Mouse (Mus musculus): Measurements from ENCODE around the gene Fam163a. TPM values are rescaled to one million over a fixed set of nuclear protein-coding genes. Genes with fewer than 3 reads are reported as not detected.

Gene Fam163a
- polyA plus RNA-seq, 1 experiment from 2014 or later = 5.4 TPM

DNA sequence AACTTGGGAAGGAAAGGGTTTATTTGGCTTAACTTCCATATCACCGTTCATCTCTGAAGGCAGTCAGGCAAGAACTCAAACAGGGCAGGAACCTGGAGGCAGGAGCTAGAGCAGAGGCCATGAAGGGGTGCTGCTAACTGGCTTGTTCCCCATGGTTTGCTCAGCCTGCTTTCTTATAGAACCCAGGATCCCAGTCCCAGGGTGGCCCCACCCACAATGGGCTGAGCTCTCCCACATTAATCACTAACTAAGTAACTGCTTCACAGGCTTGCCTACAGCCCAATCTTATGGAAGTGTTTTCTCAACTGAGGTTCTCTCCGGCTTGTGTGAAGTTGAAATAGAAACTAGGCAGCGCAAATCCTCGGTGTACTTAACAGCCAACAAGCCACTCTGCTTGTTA, 23.9 kb upstream of the Fam163a start:
- ATAC-seq (ENCODE audit: low FRiP score) (no peak), DNase-seq (ENCODE audit: low spot score) (no peak)
- no peaks in the 10 kb centered on the region for H3K27me3 ChIP-seq (ENCODE audit: control insufficient read depth, insufficient read depth, low read length)
- no peaks in the 10 kb centered on the region for H3K36me3 ChIP-seq (ENCODE audit: control insufficient read depth, insufficient read depth, low read length)
- H3K4me2 ChIP-seq (replicated peaks; ENCODE audit: low read depth, low read length) = no peak overlapping the region
- no peak overlapping the region for H3K4me3 ChIP-seq (ENCODE audit: low read depth, low read length)
- WGBS = 91% methylated on average over 4 of the region's 4 CpGs
- H3K9me3 ChIP-seq (ENCODE audit: control insufficient read depth, low read length) = no peaks in the 10 kb centered on the region
- no peak overlapping the region for H3K9ac ChIP-seq (ENCODE audit: low read depth, low read length)
- H3K27ac ChIP-seq (ENCODE audit: low read depth, low read length) = no peak overlapping the region
- H3K4me1 ChIP-seq (replicated peaks; ENCODE audit: control insufficient read depth, insufficient read depth, low read length) = no peaks in the 10 kb centered on the region

GRCm38 (mm10) chr1:156226903-156227302, 22.1 kb upstream of the Fam163a start:
- H3K27me3 ChIP-seq (ENCODE audit: control insufficient read depth, insufficient read depth, low read length) = no peaks in the 10 kb centered on the region
- H3K36me3 ChIP-seq (ENCODE audit: control insufficient read depth, insufficient read depth, low read length) = no peaks in the 10 kb centered on the region
- DNase-seq (ENCODE audit: low spot score) (no peak), ATAC-seq (ENCODE audit: low FRiP score) (no peak)
- peaks cover 2% of the 10 kb centered on the region for H3K4me1 ChIP-seq (replicated peaks; ENCODE audit: control insufficient read depth, insufficient read depth, low read length)
- H3K9ac ChIP-seq (ENCODE audit: low read depth, low read length) = no peak overlapping the region
- H3K4me2 ChIP-seq (replicated peaks; ENCODE audit: low read depth, low read length) = no peak overlapping the region
- no peak overlapping the region for H3K27ac ChIP-seq (ENCODE audit: low read depth, low read length)
- no peak overlapping the region for H3K4me3 ChIP-seq (ENCODE audit: low read depth, low read length)
- WGBS = 77% methylated on average over 5 of the region's 5 CpGs
- H3K9me3 ChIP-seq (ENCODE audit: control insufficient read depth, low read length) = no peaks in the 10 kb centered on the region

GRCm38 (mm10) chr1:156222205-156223000, 17.6 kb upstream of the Fam163a start:
- ATAC-seq (ENCODE audit: low FRiP score) = peak; percentile 64; the same call in 1 of the 2 replicates
- H3K9me3 ChIP-seq (ENCODE audit: control insufficient read depth, low read length) = no peaks in the 10 kb centered on the region
- H3K4me3 ChIP-seq (ENCODE audit: low read depth, low read length) = no peak overlapping the region

GRCm38 (mm10) chr1:156221327-156221726, 16.5 kb upstream of the Fam163a start:
- WGBS = 18% methylated on average over 2 of the region's 2 CpGs
- Histone ChIP-seq H3K9ac (ENCODE audit: low read depth, low read length) (no peak overlapping the region), H3K36me3 (ENCODE audit: control insufficient read depth, insufficient read depth, low read length) (no peaks in the 10 kb centered on the region), H3K9me3 (ENCODE audit: control insufficient read depth, low read length) (no peaks in the 10 kb centered on the region), H3K27ac (ENCODE audit: low read depth, low read length) (no peak overlapping the region), H3K4me1 (replicated peaks; ENCODE audit: control insufficient read depth, insufficient read depth, low read length) (peaks cover 4% of the 10 kb centered on the region), H3K4me2 (replicated peaks; ENCODE audit: low read depth, low read length) (no peak overlapping the region), H3K27me3 (ENCODE audit: control insufficient read depth, insufficient read depth, low read length) (no peaks in the 10 kb centered on the region), H3K4me3 (ENCODE audit: low read depth, low read length) (no peak overlapping the region)
- ATAC-seq (ENCODE audit: low FRiP score) (0 out of 2 replicates have a peak, but pooled peaks have one; percentile 7), DNase-seq (ENCODE audit: low spot score) (no peak)

More at GRCm38 (mm10) chr1:156222205-156223000, 17.6 kb upstream of the Fam163a start:
- Histone ChIP-seq H3K27ac (ENCODE audit: low read depth, low read length) (peak overlapping the region; percentile 20; the same call in 1 of the 2 replicates), H3K4me2 (replicated peaks; ENCODE audit: low read depth, low read length) (no peak overlapping the region), H3K27me3 (ENCODE audit: control insufficient read depth, insufficient read depth, low read length) (no peaks in the 10 kb centered on the region), H3K9ac (ENCODE audit: low read depth, low read length) (no peak overlapping the region), H3K36me3 (ENCODE audit: control insufficient read depth, insufficient read depth, low read length) (no peaks in the 10 kb centered on the region), H3K4me1 (replicated peaks; ENCODE audit: control insufficient read depth, insufficient read depth, low read length) (peaks cover 3% of the 10 kb centered on the region)
- WGBS = 45% methylated on average over 13 of the region's 13 CpGs
- peak; percentile 61 for DNase-seq (ENCODE audit: low spot score)

- no peak overlapping the region for H3K4me2 ChIP-seq (replicated peaks; ENCODE audit: low read depth, low read length)
- 90% methylated on average over 2 of the region's 2 CpGs for WGBS
- H3K9me3 ChIP-seq (ENCODE audit: control insufficient read depth, low read length) = no peaks in the 10 kb centered on the region
- no peak for DNase-seq (ENCODE audit: low spot score)
- no peak overlapping the region for H3K27ac ChIP-seq (ENCODE audit: low read depth, low read length)
- H3K36me3 ChIP-seq (ENCODE audit: control insufficient read depth, insufficient read depth, low read length) = no peaks in the 10 kb centered on the region
- H3K4me3 ChIP-seq (ENCODE audit: low read depth, low read length) = no peak overlapping the region
- ATAC-seq (ENCODE audit: low FRiP score) = no peak
- no peak overlapping the region for H3K9ac ChIP-seq (ENCODE audit: low read depth, low read length)
- no peaks in the 10 kb centered on the region for H3K27me3 ChIP-seq (ENCODE audit: control insufficient read depth, insufficient read depth, low read length)
- H3K4me1 ChIP-seq (replicated peaks; ENCODE audit: control insufficient read depth, insufficient read depth, low read length) = peaks cover 4% of the 10 kb centered on the region
These were observed 13.7 kb upstream of the Fam163a start for GRCm38 (mm10) chr1:156218573-156218972.

- Histone ChIP-seq H3K27ac (ENCODE audit: low read depth, low read length) (no peak overlapping the region), H3K9me3 (ENCODE audit: control insufficient read depth, low read length) (no peaks in the 10 kb centered on the region), H3K27me3 (ENCODE audit: control insufficient read depth, insufficient read depth, low read length) (no peaks in the 10 kb centered on the region), H3K9ac (ENCODE audit: low read depth, low read length) (no peak overlapping the region), H3K4me3 (ENCODE audit: low read depth, low read length) (no peak overlapping the region), H3K4me2 (replicated peaks; ENCODE audit: low read depth, low read length) (no peak overlapping the region), H3K36me3 (ENCODE audit: control insufficient read depth, insufficient read depth, low read length) (no peaks in the 10 kb centered on the region), H3K4me1 (replicated peaks; ENCODE audit: control insufficient read depth, insufficient read depth, low read length) (peaks cover 4% of the 10 kb centered on the region)
- ATAC-seq (ENCODE audit: low FRiP score) (no peak), DNase-seq (ENCODE audit: low spot score) (no peak)
- WGBS = 85% methylated on average over 8 of the region's 8 CpGs
These were observed 13.1 kb upstream of the Fam163a start for GRCm38 (mm10) chr1:156217941-156218340.

GRCm38 (mm10) chr1:156217393-156217792, 12.6 kb upstream of the Fam163a start:
- H3K36me3 ChIP-seq (ENCODE audit: control insufficient read depth, insufficient read depth, low read length) = no peaks in the 10 kb centered on the region
- ATAC-seq (ENCODE audit: low FRiP score) (no peak), DNase-seq (ENCODE audit: low spot score) (no peak)
- H3K27ac ChIP-seq (ENCODE audit: low read depth, low read length) = no peak overlapping the region
- H3K4me2 ChIP-seq (replicated peaks; ENCODE audit: low read depth, low read length) = no peak overlapping the region
- WGBS = 59% methylated on average over 3 of the region's 3 CpGs
- H3K9me3 ChIP-seq (ENCODE audit: control insufficient read depth, low read length) = no peaks in the 10 kb centered on the region
- H3K4me1 ChIP-seq (replicated peaks; ENCODE audit: control insufficient read depth, insufficient read depth, low read length) = peaks cover 4% of the 10 kb centered on the region; the same call in 1 of the 2 replicates
- H3K27me3 ChIP-seq (ENCODE audit: control insufficient read depth, insufficient read depth, low read length) = no peaks in the 10 kb centered on the region
- H3K4me3 ChIP-seq (ENCODE audit: low read depth, low read length) = no peak overlapping the region
- H3K9ac ChIP-seq (ENCODE audit: low read depth, low read length) = no peak overlapping the region

DNA sequence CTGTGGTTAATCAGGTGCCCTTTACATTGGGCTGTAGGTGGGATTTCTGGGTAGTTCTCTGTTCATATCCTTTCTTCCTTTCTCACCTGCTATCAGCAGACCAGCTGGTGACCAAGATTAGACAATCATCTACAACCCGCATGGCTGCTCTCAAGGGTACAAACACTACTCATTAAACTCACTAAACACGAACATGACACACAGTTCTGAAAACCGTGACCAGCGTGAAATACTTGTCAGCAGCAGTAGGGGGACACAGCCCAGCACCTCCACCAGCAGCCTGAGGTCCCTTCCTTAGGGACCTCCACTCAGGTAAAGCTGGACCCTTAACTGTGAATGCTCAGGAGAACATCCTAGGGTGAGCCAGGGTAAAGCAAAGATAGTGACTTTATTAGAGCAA, 11.4 kb upstream of the Fam163a start:
- DNase-seq (ENCODE audit: low spot score) (no peak), ATAC-seq (ENCODE audit: low FRiP score) (no peak)
- Histone ChIP-seq H3K4me2 (replicated peaks; ENCODE audit: low read depth, low read length) (no peak overlapping the region), H3K9ac (ENCODE audit: low read depth, low read length) (no peak overlapping the region), H3K36me3 (ENCODE audit: control insufficient read depth, insufficient read depth, low read length) (no peaks in the 10 kb centered on the region), H3K27ac (ENCODE audit: low read depth, low read length) (no peak overlapping the region), H3K27me3 (ENCODE audit: control insufficient read depth, insufficient read depth, low read length) (no peaks in the 10 kb centered on the region), H3K4me3 (ENCODE audit: low read depth, low read length) (no peak overlapping the region), H3K9me3 (ENCODE audit: control insufficient read depth, low read length) (no peaks in the 10 kb centered on the region), H3K4me1 (replicated peaks; ENCODE audit: control insufficient read depth, insufficient read depth, low read length) (0 out of 2 replicates have a peak, but pooled peaks cover 2% of the 10 kb centered on the region)
- WGBS = 65% methylated on average over 4 of the region's 4 CpGs

- ATAC-seq (ENCODE audit: low FRiP score) (no peak), DNase-seq (ENCODE audit: low spot score) (no peak)
- WGBS = 80% methylated on average over 8 of the region's 8 CpGs
- Histone ChIP-seq H3K9me3 (ENCODE audit: control insufficient read depth, low read length) (no peaks in the 10 kb centered on the region), H3K9ac (ENCODE audit: low read depth, low read length) (no peak overlapping the region), H3K4me1 (replicated peaks; ENCODE audit: control insufficient read depth, insufficient read depth, low read length) (0 out of 2 replicates have a peak, but pooled peaks cover 2% of the 10 kb centered on the region), H3K36me3 (ENCODE audit: control insufficient read depth, insufficient read depth, low read length) (no peaks in the 10 kb centered on the region), H3K4me2 (replicated peaks; ENCODE audit: low read depth, low read length) (no peak overlapping the region), H3K27ac (ENCODE audit: low read depth, low read length) (no peak overlapping the region), H3K4me3 (ENCODE audit: low read depth, low read length) (no peak overlapping the region), H3K27me3 (ENCODE audit: control insufficient read depth, insufficient read depth, low read length) (no peaks in the 10 kb centered on the region)
These were observed 9.8 kb upstream of the Fam163a start for GRCm38 (mm10) chr1:156214651-156215050.
